Mouse (Mus musculus) C2C12 (cell line): ENCODE data around the gene Bcl9l.

Experiments
- CTCF ChIP-seq: IDR thresholded peaks from one replicate; pipeline ENCODE4 v1.5.1; 2011; ENCODE audit not compliant: control insufficient read depth, insufficient read depth, insufficient read length
- MAX ChIP-seq: IDR thresholded peaks from one replicate; pipeline ENCODE4 v1.6.1; 2011; ENCODE audit warnings: mild to moderate bottlenecking, control low read depth

DNA sequence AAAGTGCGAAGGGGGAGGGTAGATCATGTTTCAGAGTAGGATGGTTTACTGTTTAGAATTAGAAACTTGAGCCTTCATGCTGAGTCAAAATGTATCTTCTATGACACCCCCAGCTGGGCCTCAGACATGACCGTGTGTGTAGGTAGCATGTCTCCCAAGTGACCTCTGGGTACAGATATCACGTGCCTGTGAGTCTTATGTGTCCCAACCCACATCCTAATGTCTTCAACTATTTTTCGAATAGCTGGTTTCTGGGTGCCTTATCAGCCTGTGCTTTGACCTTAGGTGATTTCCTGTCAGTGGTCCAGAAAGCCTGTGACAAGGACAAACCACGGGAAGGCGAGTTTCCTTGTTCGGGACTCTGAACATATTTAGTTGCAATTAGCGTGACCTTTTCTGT lies 45.7 kb downstream of the Bcl9l start:
- TF ChIP-seq CTCF (no peak), MAX (no peak)
